Mouse (Mus musculus) liver, embryonic 13.5 days (tissue): ENCODE measurements around the gene Olfr1301. TPM values are rescaled to one million over a fixed set of nuclear protein-coding genes. Genes with fewer than 3 reads are reported as not detected.

Source experiments
- ATAC-seq: fragments of 200-750 bp; cut with Nextera tagmentation; 2 replicates; pipeline ENCODE4 v1.8.0; 2017; ENCODE audit warnings: low read depth, mild to moderate bottlenecking, moderate number of reproducible peaks, moderate library complexity
- DNase-seq: peaks from one replicate; pipeline ENCODE4 v3.0.0; 2022
- H3K27ac ChIP-seq: fragments of 300-500 bp; sonication (generic); 2 replicates; pipeline ENCODE4 v1.5.1; 2015; ENCODE audit warnings: moderate library complexity, mild to moderate bottlenecking, inconsistent platforms
- H3K27me3 ChIP-seq: fragments of 300-500 bp; sonication (generic); 2 replicates; pipeline ENCODE4 v1.6.1; 2015; ENCODE audit warnings: mild to moderate bottlenecking, inconsistent platforms
- H3K36me3 ChIP-seq: fragments of 300-500 bp; sonication (generic); 2 replicates; pipeline ENCODE4 v1.6.1; 2015; ENCODE audit warnings: mild to moderate bottlenecking, inconsistent platforms
- H3K4me1 ChIP-seq: fragments of 300-500 bp; sonication (generic); replicated peaks from 2 replicates; pipeline ENCODE4 v1.6.1; 2015; ENCODE audit warnings: inconsistent platforms
- H3K4me2 ChIP-seq: fragments of 300-500 bp; sonication (generic); 2 replicates; pipeline ENCODE4 v1.6.1; 2015; ENCODE audit warnings: inconsistent platforms, mild to moderate bottlenecking, moderate library complexity
- H3K4me3 ChIP-seq: fragments of 300-500 bp; sonication (generic); replicated peaks from 2 replicates; pipeline ENCODE4 v1.5.1; 2015; ENCODE audit warnings: mild to moderate bottlenecking, inconsistent platforms
- H3K9ac ChIP-seq: fragments of 300-500 bp; sonication (generic); 2 replicates; pipeline ENCODE4 v1.6.1; 2015; ENCODE audit warnings: mild to moderate bottlenecking, inconsistent platforms
- H3K9me3 ChIP-seq: fragments of 300-500 bp; sonication (generic); replicated peaks from 2 replicates; pipeline ENCODE4 v1.6.1; 2016; ENCODE audit warnings: inconsistent platforms
- WGBS: fragments of 180-500 bp; shearing (Covaris S2); methylation state at CpG from one replicate; pipeline ENCODE4 v1.1.7; 2015; ENCODE audit not compliant: insufficient replicate concordance; 5-methylcytosine and 5-hydroxymethylcytosine counted together
- polyA plus RNA-seq: library from polyadenylated mRNA; unstranded; fragments of >200 nt; fragmentation: Nextera tagmentation; extraction: Ambion mirVana; gene quantifications from 2 replicates; pipeline ENCODE4 v1.2.1, GENCODE M21; 2015

Gene Olfr1301
- not detected in 2 replicates for polyA plus RNA-seq

- H3K4me1 ChIP-seq = no peaks in the 10 kb centered on the region
- no peaks in the 10 kb centered on the region for H3K36me3 ChIP-seq
- H3K27me3 ChIP-seq = no peaks in the 10 kb centered on the region
- no peak for ATAC-seq
- H3K4me2 ChIP-seq = no peak within 1 kb of the TSS
- no peak for DNase-seq
- no peak within 1 kb of the TSS for H3K27ac ChIP-seq
- H3K9me3 ChIP-seq = peaks cover 1% of the 10 kb centered on the region; the same call in 1 of the 2 replicates
- WGBS = 56% methylated on average over 3 of the region's 3 CpGs
- H3K4me3 ChIP-seq = no peak within 1 kb of the TSS
- no peak within 1 kb of the TSS for H3K9ac ChIP-seq
Measured at GRCm38 (mm10) chr2:111750706-111751105, at the start of gene Olfr1301. Gene Olfr1301, plus strand, starts transcription at chr2:111751006.

DNA sequence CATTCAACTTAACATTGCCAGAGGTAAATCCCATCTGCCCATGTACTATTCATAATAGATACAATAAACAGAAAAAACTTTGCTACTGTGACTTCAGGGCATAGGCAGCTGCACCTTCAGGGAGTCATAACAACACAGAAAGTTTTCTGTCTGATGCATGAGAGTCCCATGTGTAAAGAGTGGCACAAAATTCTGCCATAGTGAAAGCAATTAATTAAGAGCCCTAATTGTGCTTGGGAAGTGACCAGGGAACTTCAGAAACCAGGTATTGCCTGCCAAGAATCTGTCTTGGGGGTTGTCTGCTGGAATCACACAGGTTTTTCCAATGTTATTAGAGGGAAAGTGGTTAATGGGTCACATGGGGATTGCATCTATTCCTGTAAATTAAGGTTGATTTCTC, 24.1 kb upstream of the Olfr1301 start:
- ATAC-seq = no peak

DNA sequence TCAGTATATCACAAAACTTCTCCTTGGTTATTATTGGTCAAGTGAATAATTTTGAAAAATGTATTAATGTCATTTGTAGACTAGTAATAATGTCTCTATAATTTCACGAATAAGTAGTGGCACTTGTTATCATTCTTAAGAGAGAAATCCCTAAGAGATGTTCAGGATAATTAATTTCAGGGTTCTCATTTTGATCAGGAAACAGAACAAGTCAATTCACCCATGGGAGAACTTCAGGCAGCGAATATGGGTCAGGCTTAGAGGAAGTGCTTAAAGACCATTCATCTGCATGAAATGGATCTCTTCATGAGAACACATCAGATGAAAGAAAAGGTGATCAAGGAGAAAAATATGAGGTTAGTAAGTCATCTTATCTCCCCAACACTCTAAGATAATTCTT, 26.3 kb downstream of the Olfr1301 start, which contains the start of gene Olfr1302:
Olfr1302 (plus strand) TSS at position 301 of the 400 bp plus-strand sequence.
- WGBS = 49% methylated on average over 2 of the region's 2 CpGs

More for the DNA sequence above, 24.1 kb upstream of the Olfr1301 start:
- peaks cover 4% of the 10 kb centered on the region; the same call in 1 of the 2 replicates for H3K9me3 ChIP-seq
- no peak for DNase-seq
- H3K27me3 ChIP-seq = no peaks in the 10 kb centered on the region
- H3K36me3 ChIP-seq = no peaks in the 10 kb centered on the region
- no peak overlapping the region for H3K9ac ChIP-seq
- H3K4me2 ChIP-seq = no peak overlapping the region
- H3K27ac ChIP-seq = no peak overlapping the region
- no peak overlapping the region for H3K4me3 ChIP-seq
- H3K4me1 ChIP-seq = no peaks in the 10 kb centered on the region

More for the DNA sequence above, 26.3 kb downstream of the Olfr1301 start, which contains the start of gene Olfr1302:
- Histone ChIP-seq H3K4me3 (no peak within 1 kb of the TSS), H3K36me3 (no peaks in the 10 kb centered on the region), H3K9ac (no peak within 1 kb of the TSS), H3K4me2 (no peak within 1 kb of the TSS), H3K9me3 (no peaks in the 10 kb centered on the region), H3K27ac (no peak within 1 kb of the TSS), H3K27me3 (no peaks in the 10 kb centered on the region), H3K4me1 (no peaks in the 10 kb centered on the region)
- DNase-seq (no peak), ATAC-seq (no peak)

Other genes with a start within 250 kb of the Olfr1301 start
- gene Olfr1293-ps, start 225.8 kb upstream of the Olfr1301 start, polyA plus RNA-seq = not detected in 2 replicates
- not detected in 2 replicates for gene Olfr1294, start 210.7 kb upstream of the Olfr1301 start, polyA plus RNA-seq
- not detected in 2 replicates for gene Olfr1295, start 181.3 kb upstream of the Olfr1301 start, polyA plus RNA-seq
- gene Olfr1297, start 124.5 kb upstream of the Olfr1301 start, polyA plus RNA-seq = not detected in 2 replicates
- not detected in 2 replicates for gene Olfr1298, start 101.8 kb upstream of the Olfr1301 start, polyA plus RNA-seq
- gene Olfr1299, start 89.6 kb upstream of the Olfr1301 start, polyA plus RNA-seq = not detected in 2 replicates
- gene Olfr1302, start 26.4 kb downstream of the Olfr1301 start, polyA plus RNA-seq = not detected in 2 replicates
- not detected in 2 replicates for gene Olfr1303, start 69.3 kb downstream of the Olfr1301 start, polyA plus RNA-seq
- not detected in 2 replicates for gene Olfr1305, start 126.1 kb downstream of the Olfr1301 start, polyA plus RNA-seq
- not detected in 2 replicates for gene Olfr1306, start 165.3 kb downstream of the Olfr1301 start, polyA plus RNA-seq
- gene Olfr1307, start 198.4 kb downstream of the Olfr1301 start, polyA plus RNA-seq = not detected in 2 replicates
- not detected in 2 replicates for gene Olfr1308, start 213.9 kb downstream of the Olfr1301 start, polyA plus RNA-seq
- gene Olfr1309, start 239.3 kb downstream of the Olfr1301 start, polyA plus RNA-seq = not detected in 2 replicates